Mouse (Mus musculus) cerebellum, adult 2 months (tissue): ENCODE measurements around the gene Amotl1.

Experiments used
- CTCF ChIP-seq: fragments of 200-500 bp; IDR thresholded peaks from 2 replicates; pipeline ENCODE4 v1.5.1; 2011; ENCODE audit warnings: low read depth, mild to moderate bottlenecking, control low read depth, low read length, moderate library complexity, borderline replicate concordance; ENCODE audit not compliant: insufficient read depth
- POLR2A ChIP-seq: fragments of 200-500 bp; IDR thresholded peaks from 2 replicates; pipeline ENCODE4 v1.6.1; 2011; ENCODE audit warnings: low read length, control low read depth, borderline replicate concordance; ENCODE audit not compliant: insufficient read depth

DNA sequence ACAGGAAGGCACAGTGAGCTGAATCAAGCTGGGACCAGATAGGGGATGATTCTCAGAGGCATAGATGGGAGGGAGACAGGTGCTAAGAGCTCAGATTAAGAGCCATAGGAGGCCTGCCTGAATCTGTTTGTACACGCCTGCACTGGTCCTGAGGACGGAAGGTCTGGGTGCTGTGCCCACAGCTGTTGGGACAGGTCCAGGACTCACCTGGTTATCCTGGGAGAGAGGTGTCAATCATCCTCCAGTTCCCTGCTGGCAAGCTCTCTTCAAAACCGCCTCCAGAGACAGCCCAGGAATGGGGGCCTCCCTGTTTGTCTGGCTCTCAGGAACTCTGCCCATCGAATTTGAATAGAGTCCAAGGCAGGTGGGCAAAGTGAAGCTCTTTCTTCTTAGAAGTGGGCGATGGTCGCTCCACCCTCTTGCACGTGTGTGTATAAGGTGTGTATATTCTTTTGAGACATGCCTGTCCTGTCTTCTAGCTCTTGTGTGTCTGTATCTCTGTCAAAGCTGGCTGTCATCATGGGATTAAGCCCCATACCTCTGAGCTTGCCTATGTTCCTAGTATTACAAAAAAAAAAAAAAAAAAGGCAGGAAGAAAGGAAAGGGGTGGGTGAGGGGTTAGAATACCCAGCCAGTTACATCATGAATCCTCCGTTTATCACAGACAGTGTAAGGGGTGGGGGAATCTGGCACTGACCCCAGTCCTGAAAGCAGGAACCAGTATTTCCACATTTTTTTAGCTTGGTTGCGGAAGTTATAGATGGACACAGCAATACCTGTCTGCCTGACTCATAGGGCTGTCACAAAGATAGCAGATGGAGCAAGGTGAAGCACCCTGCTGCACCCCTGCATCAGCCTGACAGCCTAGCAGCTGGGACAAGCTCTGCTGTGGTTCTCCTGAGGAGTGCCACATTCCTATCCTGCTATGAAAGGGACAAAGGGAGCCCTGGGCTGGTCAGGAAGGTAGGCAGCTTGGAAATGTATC is 31.1 kb upstream of the Amotl1 start:
- TF ChIP-seq CTCF (no peak), POLR2A (no peak)
